Mouse (Mus musculus) CH12.LX (cell line): ENCODE results near the gene Mfap2. TPM values are rescaled to one million over a fixed set of nuclear protein-coding genes. Genes with fewer than 3 reads are reported as not detected.

Source experiments
- MYC ChIP-seq: IDR thresholded peaks from 2 replicates; pipeline ENCODE4 v1.6.1; 2011; ENCODE audit warnings: low read depth, mild to moderate bottlenecking, improper control_type of control experiment, low read length
- polyA plus RNA-seq: library from polyadenylated mRNA; unstranded; fragments of >175 nt; gene quantifications from 2 replicates; pipeline ENCODE4 v1.2.1, GENCODE M21; 2012; ENCODE audit warnings: low read depth; ENCODE audit not compliant: insufficient read length
- total RNA-seq, 2 experiments: library from RNA; depleted of rRNA; stranded (reverse); fragments of 300-350 nt in 1 of 2; fragments of >200 nt in 1 of 2; gene quantifications; 2 replicates each; pipeline ENCODE4 v1.2.3; 2012 to 2014

Mfap2 gene
- total and polyA plus RNA-seq, 3 experiments = not detected

- TF ChIP-seq MYC = peak; percentile 97
- TF ChIP-seq, all 38 proteins: peak for 12
These were observed 54.9 kb downstream of the Mfap2 start (continued) for GRCm38 (mm10) chr4:141065123-141065522.

Other genes with a start within 250 kb of the Mfap2 start
- not detected in 2 replicates for gene Padi4, start 236.2 kb upstream of the Mfap2 start, total RNA-seq (2012; rRNA removed)
- gene Padi4, start 236.2 kb upstream of the Mfap2 start, total RNA-seq (2014; rRNA removed) = not detected in 2 replicates
- not detected in 2 replicates for gene Padi4, start 236.2 kb upstream of the Mfap2 start, polyA plus RNA-seq
- 0.17 TPM in 2 replicates for gene Padi3, start 199.8 kb upstream of the Mfap2 start, total RNA-seq (2012; rRNA removed)
- gene Padi3, start 199.8 kb upstream of the Mfap2 start, total RNA-seq (2014; rRNA removed) = 0.09 and 0.11 TPM in 2 replicates
- 0.07 and 0.10 TPM in 2 replicates for gene Padi3, start 199.8 kb upstream of the Mfap2 start, polyA plus RNA-seq
- 0.04 TPM in 1 of 2 replicates, not detected in the other for gene Padi1, start 164.6 kb upstream of the Mfap2 start, total RNA-seq (2012; rRNA removed)
- not detected in 2 replicates for gene Padi1, start 164.6 kb upstream of the Mfap2 start, total RNA-seq (2014; rRNA removed)
- gene Padi1, start 164.6 kb upstream of the Mfap2 start, polyA plus RNA-seq = not detected in 2 replicates
- 0.04 TPM in 1 of 2 replicates, not detected in the other for gene Padi2, start 104.1 kb upstream of the Mfap2 start, total RNA-seq (2012; rRNA removed)
- gene Padi2, start 104.1 kb upstream of the Mfap2 start, total RNA-seq (2014; rRNA removed) = 0.04 TPM in 1 of 2 replicates, not detected in the other
- gene Padi2, start 104.1 kb upstream of the Mfap2 start, polyA plus RNA-seq = not detected in 2 replicates
- 184 and 188 TPM in 2 replicates for gene Sdhb, start 49.2 kb upstream of the Mfap2 start, total RNA-seq (2012; rRNA removed)
- 178 and 190 TPM in 2 replicates for gene Sdhb, start 49.2 kb upstream of the Mfap2 start, total RNA-seq (2014; rRNA removed)
- 156 and 162 TPM in 2 replicates for gene Sdhb, start 49.2 kb upstream of the Mfap2 start, polyA plus RNA-seq
- gene Atp13a2, start 23.5 kb upstream of the Mfap2 start, total RNA-seq (2012; rRNA removed) = 47.6 and 48.5 TPM in 2 replicates
- 22.2 and 24.8 TPM in 2 replicates for gene Atp13a2, start 23.5 kb upstream of the Mfap2 start, total RNA-seq (2014; rRNA removed)
- 44.2 and 54.7 TPM in 2 replicates for gene Atp13a2, start 23.5 kb upstream of the Mfap2 start, polyA plus RNA-seq
- 5.9 and 8.3 TPM in 2 replicates for gene Crocc, start 50.1 kb downstream of the Mfap2 start, total RNA-seq (2012; rRNA removed)
- 3.5 and 4.3 TPM in 2 replicates for gene Crocc, start 50.1 kb downstream of the Mfap2 start, total RNA-seq (2014; rRNA removed)
- 4.8 and 8.6 TPM in 2 replicates for gene Crocc, start 50.1 kb downstream of the Mfap2 start, polyA plus RNA-seq
- gene Necap2, start 67.9 kb downstream of the Mfap2 start, total RNA-seq (2012; rRNA removed) = 32.6 and 38.9 TPM in 2 replicates
- gene Necap2, start 67.9 kb downstream of the Mfap2 start, total RNA-seq (2014; rRNA removed) = 34.8 and 41.0 TPM in 2 replicates
- 41.7 and 45.1 TPM in 2 replicates for gene Necap2, start 67.9 kb downstream of the Mfap2 start, polyA plus RNA-seq
- gene Spata21, start 77.9 kb downstream of the Mfap2 start, total RNA-seq (2012; rRNA removed) = not detected in 2 replicates
- not detected in 2 replicates for gene Spata21, start 77.9 kb downstream of the Mfap2 start, total RNA-seq (2014; rRNA removed)
- gene Spata21, start 77.9 kb downstream of the Mfap2 start, polyA plus RNA-seq = not detected in 2 replicates
- gene Szrd1, start 129.4 kb downstream of the Mfap2 start, total RNA-seq (2012; rRNA removed) = 82.5 and 106 TPM in 2 replicates
- 77.8 and 80.9 TPM in 2 replicates for gene Szrd1, start 129.4 kb downstream of the Mfap2 start, total RNA-seq (2014; rRNA removed)
- 126 and 143 TPM in 2 replicates for gene Szrd1, start 129.4 kb downstream of the Mfap2 start, polyA plus RNA-seq
- 14.4 and 17.3 TPM in 2 replicates for gene Fbxo42, start 137.5 kb downstream of the Mfap2 start, total RNA-seq (2012; rRNA removed)
- 8.6 and 9.8 TPM in 2 replicates for gene Fbxo42, start 137.5 kb downstream of the Mfap2 start, total RNA-seq (2014; rRNA removed)
- gene Fbxo42, start 137.5 kb downstream of the Mfap2 start, polyA plus RNA-seq = 16.5 and 20.1 TPM in 2 replicates
- gene Rsg1, start 203.5 kb downstream of the Mfap2 start, total RNA-seq (2012; rRNA removed) = 4.5 and 5.3 TPM in 2 replicates
- gene Rsg1, start 203.5 kb downstream of the Mfap2 start, total RNA-seq (2014; rRNA removed) = 1.0 and 1.1 TPM in 2 replicates
- 2.8 and 3.2 TPM in 2 replicates for gene Rsg1, start 203.5 kb downstream of the Mfap2 start, polyA plus RNA-seq
- 0.08 and 0.21 TPM in 2 replicates for gene Arhgef19, start 229.1 kb downstream of the Mfap2 start, total RNA-seq (2012; rRNA removed)
- gene Arhgef19, start 229.1 kb downstream of the Mfap2 start, total RNA-seq (2014; rRNA removed) = 0.15 TPM in 1 of 2 replicates, not detected in the other
- 0.19 and 0.40 TPM in 2 replicates for gene Arhgef19, start 229.1 kb downstream of the Mfap2 start, polyA plus RNA-seq